Mouse (Mus musculus): ENCODE measurements at regions not wholly inside any gene's neighbourhood (a gene's known extent, or its start where the extent isn't known, plus 50 kb on each side); places are given as distances from the start of the nearest gene placed in this dataset. TPM values are rescaled to one million over a fixed set of nuclear protein-coding genes. Genes with fewer than 3 reads are reported as not detected.

DNA sequence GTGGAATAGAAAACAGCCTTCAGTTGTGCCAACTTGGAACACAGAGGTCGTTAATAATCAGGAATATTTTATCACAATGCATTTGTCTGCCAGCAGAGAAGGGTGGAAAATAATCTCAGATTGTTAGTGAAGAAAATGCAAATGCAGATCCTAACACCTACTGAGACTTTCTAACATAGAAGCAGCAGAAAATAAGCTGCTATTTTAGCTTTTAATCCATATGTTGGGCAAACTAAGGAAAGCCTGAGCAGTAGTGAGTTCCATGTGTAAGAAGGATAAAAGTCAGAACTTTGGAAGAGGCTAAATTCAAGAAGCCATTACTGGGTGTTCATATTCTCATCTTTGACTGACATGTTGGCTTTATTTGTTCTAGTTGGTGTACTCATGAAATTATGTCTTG is 119.8 kb upstream of the Sphkap start:
- Histone ChIP-seq H3K4me2 (ENCODE audit: low read depth, low read length) (no peak overlapping the region), H3K36me3 (ENCODE audit: control insufficient read depth, insufficient read depth, low read length) (no peaks in the 10 kb centered on the region), H3K27ac (ENCODE audit: low read length) (no peak overlapping the region), H3K9me3 (ENCODE audit: control insufficient read depth, low read length) (no peaks in the 10 kb centered on the region), H3K4me3 (ENCODE audit: low read length) (no peak overlapping the region), H3K27me3 (replicated peaks; ENCODE audit: control insufficient read depth, insufficient read depth, low read length) (no peaks in the 10 kb centered on the region), H3K4me1 (ENCODE audit: control insufficient read depth, insufficient read depth, low read length) (no peaks in the 10 kb centered on the region), H3K9ac (ENCODE audit: low read depth, low read length) (no peak overlapping the region)
- no peak for ATAC-seq
- WGBS = 57% methylated on average over 1 of the region's 1 CpGs

DNA sequence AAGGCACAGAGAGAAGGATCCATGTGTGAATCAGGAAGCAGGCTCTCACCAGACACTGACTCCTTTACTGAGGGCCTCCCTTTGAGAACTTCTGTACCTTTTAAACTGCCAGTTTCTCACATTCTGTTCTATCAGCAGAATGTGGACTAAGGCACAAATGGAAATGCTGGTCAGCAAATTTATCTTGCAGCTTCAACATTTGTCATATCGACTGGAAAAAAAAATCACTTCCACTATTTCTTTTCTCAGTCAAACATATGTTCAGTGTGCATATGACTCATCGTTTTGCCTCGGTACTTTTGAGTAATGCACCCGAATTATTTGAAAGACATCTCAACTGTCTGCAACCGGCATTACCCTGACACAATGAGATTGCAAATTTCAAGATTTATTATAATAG is 101.4 kb upstream of the Sphkap start:
- Histone ChIP-seq H3K9ac (ENCODE audit: low read depth, low read length) (no peak overlapping the region), H3K27me3 (replicated peaks; ENCODE audit: control insufficient read depth, insufficient read depth, low read length) (no peaks in the 10 kb centered on the region), H3K4me3 (ENCODE audit: low read length) (no peak overlapping the region), H3K4me2 (ENCODE audit: low read depth, low read length) (no peak overlapping the region), H3K9me3 (ENCODE audit: control insufficient read depth, low read length) (no peaks in the 10 kb centered on the region), H3K4me1 (ENCODE audit: control insufficient read depth, insufficient read depth, low read length) (no peaks in the 10 kb centered on the region), H3K27ac (ENCODE audit: low read length) (no peak overlapping the region), H3K36me3 (ENCODE audit: control insufficient read depth, insufficient read depth, low read length) (no peaks in the 10 kb centered on the region)
- ATAC-seq = no peak
- WGBS = 81% methylated on average over 5 of the region's 5 CpGs

DNA sequence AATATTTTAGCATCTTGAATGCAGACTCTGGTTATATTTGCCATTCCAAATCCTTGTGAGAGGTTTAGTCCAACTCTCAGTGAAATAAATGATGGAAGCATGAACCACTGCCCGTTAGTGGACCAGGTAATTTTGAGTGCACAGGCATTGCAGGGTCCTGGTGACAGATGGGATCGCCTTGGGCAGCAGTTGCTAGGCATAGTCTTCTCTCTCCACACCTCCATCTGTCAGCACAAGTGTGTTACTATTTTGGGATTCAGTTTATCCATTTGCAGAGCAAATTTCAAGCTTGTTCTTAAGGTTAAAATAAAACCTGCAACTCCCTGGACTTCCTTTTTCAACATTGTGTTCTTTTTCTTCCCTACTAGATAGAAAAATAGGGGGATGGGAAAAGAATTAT is 97.4 kb upstream of the Sphkap start:
- no peaks in the 10 kb centered on the region for H3K36me3 ChIP-seq (ENCODE audit: control insufficient read depth, insufficient read depth, low read length)
- no peak overlapping the region for H3K27ac ChIP-seq (ENCODE audit: low read length)
- H3K27me3 ChIP-seq (replicated peaks; ENCODE audit: control insufficient read depth, insufficient read depth, low read length) = no peaks in the 10 kb centered on the region
- no peak overlapping the region for H3K4me2 ChIP-seq (ENCODE audit: low read depth, low read length)
- H3K9ac ChIP-seq (ENCODE audit: low read depth, low read length) = no peak overlapping the region
- no peaks in the 10 kb centered on the region for H3K4me1 ChIP-seq (ENCODE audit: control insufficient read depth, insufficient read depth, low read length)
- no peak overlapping the region for H3K4me3 ChIP-seq (ENCODE audit: low read length)
- WGBS = 76% methylated on average over 2 of the region's 2 CpGs
- ATAC-seq = no peak
- H3K9me3 ChIP-seq (ENCODE audit: control insufficient read depth, low read length) = no peaks in the 10 kb centered on the region

DNA sequence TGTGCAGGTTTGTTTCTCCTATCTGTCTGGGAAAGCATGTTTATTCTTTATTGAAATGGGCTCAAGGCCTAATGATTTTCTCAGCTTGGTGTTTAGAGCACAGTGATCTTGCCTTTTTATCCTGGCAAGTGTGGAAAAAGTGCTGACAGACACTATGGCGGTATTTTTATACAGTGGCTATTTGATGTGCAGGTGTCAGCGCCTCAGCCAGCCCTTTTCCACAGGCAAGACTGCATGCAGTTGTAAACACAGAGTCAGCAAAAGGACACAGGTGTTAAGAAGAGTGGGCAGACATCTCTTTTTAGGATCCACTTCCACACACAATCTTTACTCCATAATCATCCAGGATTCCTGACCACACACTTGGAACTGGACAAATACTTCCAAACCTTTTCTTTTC is 88.9 kb upstream of the Sphkap start:
- Histone ChIP-seq H3K4me1 (ENCODE audit: control insufficient read depth, insufficient read depth, low read length) (no peaks in the 10 kb centered on the region), H3K4me2 (ENCODE audit: low read depth, low read length) (no peak overlapping the region), H3K9me3 (ENCODE audit: control insufficient read depth, low read length) (no peaks in the 10 kb centered on the region), H3K27me3 (replicated peaks; ENCODE audit: control insufficient read depth, insufficient read depth, low read length) (no peaks in the 10 kb centered on the region), H3K9ac (ENCODE audit: low read depth, low read length) (no peak overlapping the region), H3K36me3 (ENCODE audit: control insufficient read depth, insufficient read depth, low read length) (no peaks in the 10 kb centered on the region), H3K27ac (ENCODE audit: low read length) (no peak overlapping the region), H3K4me3 (ENCODE audit: low read length) (no peak overlapping the region)
- no peak for ATAC-seq
- 77% methylated on average over 2 of the region's 2 CpGs for WGBS

DNA sequence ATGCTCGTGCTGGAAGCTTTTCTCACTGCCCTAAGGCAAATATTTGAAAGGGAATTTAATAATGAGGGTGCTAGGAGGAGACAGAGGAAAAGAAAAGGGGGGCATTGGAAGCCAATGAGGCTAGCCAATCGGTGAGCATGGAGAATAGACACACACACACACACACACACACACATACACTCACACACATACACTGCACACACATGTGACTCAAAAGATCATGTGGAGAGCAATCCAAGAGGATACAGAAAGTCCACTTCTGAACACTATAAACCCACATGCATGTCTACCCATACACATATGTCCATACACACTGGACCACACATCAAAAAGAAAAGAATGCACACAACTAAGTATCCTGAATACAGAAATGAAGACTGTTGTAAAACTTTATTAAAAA is 88.4 kb upstream of the Sphkap start:
- ATAC-seq = no peak
- 46% methylated on average over 2 of the region's 2 CpGs for WGBS
- no peak overlapping the region for H3K4me2 ChIP-seq (ENCODE audit: low read depth, low read length)
- H3K9ac ChIP-seq (ENCODE audit: low read depth, low read length) = no peak overlapping the region
- no peak overlapping the region for H3K4me3 ChIP-seq (ENCODE audit: low read length)
- H3K4me1 ChIP-seq (ENCODE audit: control insufficient read depth, insufficient read depth, low read length) = no peaks in the 10 kb centered on the region
- no peak overlapping the region for H3K27ac ChIP-seq (ENCODE audit: low read length)
- H3K36me3 ChIP-seq (ENCODE audit: control insufficient read depth, insufficient read depth, low read length) = no peaks in the 10 kb centered on the region
- H3K9me3 ChIP-seq (ENCODE audit: control insufficient read depth, low read length) = no peaks in the 10 kb centered on the region
- no peaks in the 10 kb centered on the region for H3K27me3 ChIP-seq (replicated peaks; ENCODE audit: control insufficient read depth, insufficient read depth, low read length)

DNA sequence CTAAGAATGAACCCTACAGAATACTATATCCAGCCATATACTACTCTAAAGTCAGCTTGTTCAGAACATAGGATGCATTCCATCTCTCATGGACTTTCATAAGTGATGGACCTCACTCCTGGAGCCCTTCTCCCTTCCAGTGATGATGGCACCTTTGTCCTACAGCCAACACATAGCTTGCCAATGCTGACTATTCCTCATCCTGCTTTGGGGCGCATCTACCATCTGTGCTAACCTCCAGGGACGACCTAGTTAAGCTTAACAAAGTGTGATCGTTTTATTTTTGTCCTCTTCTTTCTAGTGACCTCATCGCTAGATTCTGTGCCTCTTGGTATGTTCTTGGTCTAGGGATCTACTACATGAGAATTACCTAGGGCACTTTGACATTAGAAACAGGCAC is 87.0 kb upstream of the Sphkap start:
- no peak overlapping the region for H3K27ac ChIP-seq (ENCODE audit: low read length)
- H3K36me3 ChIP-seq (ENCODE audit: control insufficient read depth, insufficient read depth, low read length) = no peaks in the 10 kb centered on the region
- H3K9ac ChIP-seq (ENCODE audit: low read depth, low read length) = no peak overlapping the region
- H3K27me3 ChIP-seq (replicated peaks; ENCODE audit: control insufficient read depth, insufficient read depth, low read length) = no peaks in the 10 kb centered on the region
- ATAC-seq = no peak
- no peak overlapping the region for H3K4me2 ChIP-seq (ENCODE audit: low read depth, low read length)
- no peaks in the 10 kb centered on the region for H3K9me3 ChIP-seq (ENCODE audit: control insufficient read depth, low read length)
- no peak overlapping the region for H3K4me3 ChIP-seq (ENCODE audit: low read length)
- no peaks in the 10 kb centered on the region for H3K4me1 ChIP-seq (ENCODE audit: control insufficient read depth, insufficient read depth, low read length)
- WGBS = 83% methylated on average over 4 of the region's 4 CpGs

DNA sequence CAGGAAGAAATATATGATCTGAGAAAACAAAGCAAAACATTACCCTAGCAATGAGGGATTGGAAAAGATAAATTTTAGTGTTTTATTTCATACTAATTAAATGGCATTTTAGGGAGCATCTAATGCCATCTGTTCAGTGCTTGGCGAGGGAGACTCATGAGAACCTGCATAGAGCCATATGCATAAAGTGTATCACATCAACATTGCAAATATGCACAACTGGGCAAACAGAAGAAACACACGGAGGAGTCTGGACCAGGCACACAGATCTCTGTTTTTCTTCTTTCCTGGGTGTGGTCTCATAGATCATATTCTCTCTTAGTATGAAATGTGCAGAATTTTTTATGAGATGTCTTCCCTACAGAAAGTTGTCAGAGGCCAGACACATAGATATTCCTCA is 71.1 kb upstream of the Sphkap start:
- WGBS = 71% methylated on average over 2 of the region's 2 CpGs

More for the DNA sequence above, 71.1 kb upstream of the Sphkap start:
- no peak overlapping the region for H3K27ac ChIP-seq (ENCODE audit: low read length)
- no peak overlapping the region for H3K4me2 ChIP-seq (ENCODE audit: low read depth, low read length)
- H3K4me3 ChIP-seq (ENCODE audit: low read length) = no peak overlapping the region
- H3K4me1 ChIP-seq (ENCODE audit: control insufficient read depth, insufficient read depth, low read length) = no peaks in the 10 kb centered on the region
- no peaks in the 10 kb centered on the region for H3K27me3 ChIP-seq (replicated peaks; ENCODE audit: control insufficient read depth, insufficient read depth, low read length)
- H3K36me3 ChIP-seq (ENCODE audit: control insufficient read depth, insufficient read depth, low read length) = no peaks in the 10 kb centered on the region
- no peak for ATAC-seq
- no peaks in the 10 kb centered on the region for H3K9me3 ChIP-seq (ENCODE audit: control insufficient read depth, low read length)
- no peak overlapping the region for H3K9ac ChIP-seq (ENCODE audit: low read depth, low read length)

Small RNA genes lying in the stretch of these regions (microRNA-seq; reads per million reads assigned to microRNA genes)
- not detected for gene Gm25754
